Mouse (Mus musculus) intestine, embryonic 15.5 days (tissue): Measurements from ENCODE around the gene Trim34b. TPM values are rescaled to one million over a fixed set of nuclear protein-coding genes. Genes with fewer than 3 reads are reported as not detected.
A peak's percentile ranks its signal among the peaks of the same experiment; 100 is the strongest.

ENCODE experiments used
- ATAC-seq: fragments of 200-750 bp; cut with Nextera tagmentation; 2 replicates; pipeline ENCODE4 v1.8.0; 2017; ENCODE audit warnings: moderate TSS enrichment, moderate library complexity
- H3K27ac ChIP-seq: fragments of 300-500 bp; sonication (generic); 2 replicates; pipeline ENCODE4 v1.5.1; 2015; ENCODE audit warnings: mild to moderate bottlenecking, inconsistent platforms
- H3K27me3 ChIP-seq: fragments of 300-500 bp; sonication (generic); replicated peaks from 2 replicates; pipeline ENCODE4 v1.6.1; 2015; ENCODE audit warnings: inconsistent platforms
- H3K36me3 ChIP-seq: fragments of 300-500 bp; sonication (generic); 2 replicates; pipeline ENCODE4 v1.6.1; 2015; ENCODE audit warnings: inconsistent platforms
- H3K4me1 ChIP-seq: fragments of 300-500 bp; sonication (generic); replicated peaks from 2 replicates; pipeline ENCODE4 v1.6.1; 2015; ENCODE audit warnings: inconsistent platforms
- H3K4me2 ChIP-seq: fragments of 300-500 bp; sonication (generic); replicated peaks from 2 replicates; pipeline ENCODE4 v1.6.1; 2015; ENCODE audit warnings: mild to moderate bottlenecking, inconsistent platforms
- H3K4me3 ChIP-seq: fragments of 300-500 bp; sonication (generic); replicated peaks from 2 replicates; pipeline ENCODE4 v1.5.1; 2015; ENCODE audit warnings: inconsistent platforms
- H3K9ac ChIP-seq: fragments of 300-500 bp; sonication (generic); 2 replicates; pipeline ENCODE4 v1.6.1; 2015; ENCODE audit warnings: inconsistent platforms
- H3K9me3 ChIP-seq: fragments of 300-500 bp; sonication (generic); 2 replicates; pipeline ENCODE4 v1.6.1; 2016; ENCODE audit warnings: inconsistent platforms
- WGBS: fragments of 180-500 bp; shearing (Covaris S2); methylation state at CpG from one replicate; pipeline ENCODE4 v1.1.7; 2015; 5-methylcytosine and 5-hydroxymethylcytosine counted together
- polyA plus RNA-seq: library from polyadenylated mRNA; unstranded; fragments of >200 nt; fragmentation: Nextera tagmentation; extraction: Ambion mirVana; gene quantifications from 2 replicates; pipeline ENCODE4 v1.2.1, GENCODE M21; 2015

Gene Trim34b
- polyA plus RNA-seq, 1 experiment from 2014 or later, result not detected

DNA sequence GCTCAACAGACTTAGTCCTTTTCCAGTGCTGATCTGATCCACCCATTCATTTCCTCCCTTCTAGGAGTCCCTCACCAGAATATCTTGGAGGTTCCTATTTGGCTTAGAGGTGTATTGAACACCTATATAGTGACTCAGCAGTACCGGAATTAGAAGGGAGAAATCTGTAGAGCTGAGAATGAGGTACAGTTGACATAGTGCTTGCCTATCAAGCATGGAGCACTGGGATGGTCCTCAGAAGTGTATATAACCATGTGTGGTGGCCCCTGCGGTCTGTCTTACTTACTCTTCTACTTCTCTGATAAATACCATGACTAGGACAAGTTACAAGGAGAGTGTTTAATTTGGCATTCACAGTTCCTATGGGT lies 24.3 kb downstream of the Trim34b start:
- no peak; the same call in 1 of the 2 replicates for ATAC-seq
- Histone ChIP-seq H3K4me1 (no peaks in the 10 kb centered on the region), H3K36me3 (no peaks in the 10 kb centered on the region), H3K4me3 (peak overlapping the region; percentile 42), H3K9me3 (no peaks in the 10 kb centered on the region), H3K9ac (no peak overlapping the region), H3K4me2 (peak overlapping the region; percentile 52), H3K27ac (no peak overlapping the region), H3K27me3 (no peaks in the 10 kb centered on the region)
- 65% methylated on average over 2 of the region's 2 CpGs for WGBS

GRCm38 (mm10) chr7:104366339-104366738 lies 37.1 kb downstream of the Trim34b start:
- H3K27me3 ChIP-seq, result no peaks in the 10 kb centered on the region
- no peaks in the 10 kb centered on the region for H3K4me1 ChIP-seq
- no peak overlapping the region for H3K4me2 ChIP-seq
- no peak overlapping the region for H3K27ac ChIP-seq
- no peaks in the 10 kb centered on the region for H3K36me3 ChIP-seq
- ATAC-seq, result no peak
- H3K9ac ChIP-seq, result no peak overlapping the region
- no peak overlapping the region for H3K4me3 ChIP-seq
- no peaks in the 10 kb centered on the region for H3K9me3 ChIP-seq

GRCm38 (mm10) chr7:104369736-104370414 lies 40.6 kb downstream of the Trim34b start, which contains the start of gene Trim30b:
Gene Trim30b, minus strand, starts transcription at chr7:104369884.
- Histone ChIP-seq H3K4me1 (no peaks in the 10 kb centered on the region), H3K9ac (no peak within 1 kb of the TSS), H3K4me3 (no peak within 1 kb of the TSS), H3K4me2 (no peak within 1 kb of the TSS), H3K9me3 (no peaks in the 10 kb centered on the region), H3K27me3 (no peaks in the 10 kb centered on the region), H3K36me3 (no peaks in the 10 kb centered on the region), H3K27ac (no peak within 1 kb of the TSS)
- no peak for ATAC-seq
- WGBS, result 72% methylated on average over 1 of the region's 1 CpGs

Other genes with a start within 250 kb of the Trim34b start
- gene Olfr645, start 244.0 kb upstream of the Trim34b start, polyA plus RNA-seq, result not detected in 2 replicates
- not detected in 2 replicates for gene Olfr646, start 224.6 kb upstream of the Trim34b start, polyA plus RNA-seq
- not detected in 2 replicates for gene Ubqln5, start 199.6 kb upstream of the Trim34b start, polyA plus RNA-seq
- not detected in 2 replicates for gene Olfr643, start 192.1 kb upstream of the Trim34b start, polyA plus RNA-seq
- not detected in 2 replicates for gene Ubqln3, start 186.2 kb upstream of the Trim34b start, polyA plus RNA-seq
- gene Ubqlnl, start 178.9 kb upstream of the Trim34b start, polyA plus RNA-seq, result not detected in 2 replicates
- not detected in 2 replicates for gene Olfm5, start 164.6 kb upstream of the Trim34b start, polyA plus RNA-seq
- 0.14 and 0.21 TPM in 2 replicates for gene Olfr648, start 146.1 kb upstream of the Trim34b start, polyA plus RNA-seq
- not detected in 2 replicates for gene Olfr649, start 133.5 kb upstream of the Trim34b start, polyA plus RNA-seq
- 0.98 and 1.2 TPM in 2 replicates for gene Trim6, start 110.7 kb upstream of the Trim34b start, polyA plus RNA-seq
- 1.6 and 2.2 TPM in 2 replicates for gene Trim34a, start 85.0 kb upstream of the Trim34b start, polyA plus RNA-seq
- gene Trim5, start 41.4 kb upstream of the Trim34b start, polyA plus RNA-seq, result 0.29 and 0.58 TPM in 2 replicates
- gene Trim12a, start 14.0 kb upstream of the Trim34b start, polyA plus RNA-seq, result 5.1 and 6.3 TPM in 2 replicates
- gene Trim12c, start 23.9 kb downstream of the Trim34b start, polyA plus RNA-seq, result 2.0 and 2.1 TPM in 2 replicates
- 0.08 and 0.09 TPM in 2 replicates for gene Trim30b, start 40.4 kb downstream of the Trim34b start, polyA plus RNA-seq
- 0.13 and 0.19 TPM in 2 replicates for gene Trim30c, start 71.4 kb downstream of the Trim34b start, polyA plus RNA-seq
- 1.5 and 1.8 TPM in 2 replicates for gene Trim30a, start 135.7 kb downstream of the Trim34b start, polyA plus RNA-seq
- gene Trim30d, start 178.4 kb downstream of the Trim34b start, polyA plus RNA-seq, result 0.92 TPM in 2 replicates
- gene Olfr651, start 220.7 kb downstream of the Trim34b start, polyA plus RNA-seq, result not detected in 2 replicates
- not detected in 2 replicates for gene Olfr652, start 231.4 kb downstream of the Trim34b start, polyA plus RNA-seq
- gene Olfr653, start 247.8 kb downstream of the Trim34b start, polyA plus RNA-seq, result not detected in 2 replicates